Mouse (Mus musculus): ENCODE data around the gene H2-M3.

DNA sequence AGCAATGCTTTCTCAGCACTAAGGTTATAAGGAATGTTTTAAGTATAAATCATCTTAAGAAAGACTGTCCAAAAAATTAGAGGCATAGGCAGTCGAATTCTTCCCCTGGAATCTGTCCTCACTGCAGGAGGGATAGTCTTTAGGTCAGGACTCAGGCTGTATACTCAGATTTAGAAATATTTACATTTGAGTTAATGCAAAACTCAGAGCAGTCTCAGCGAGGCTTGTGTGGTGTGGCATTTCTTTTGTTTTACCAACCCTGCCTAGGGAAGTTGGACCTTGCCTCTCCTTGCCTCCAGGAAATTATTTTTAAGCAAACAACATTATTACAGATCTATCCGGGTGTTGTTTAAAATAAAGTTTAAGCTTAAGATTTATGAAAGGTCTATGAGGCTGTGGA, 27.8 kb upstream of the H2-M3 start:
- TF ChIP-seq CTCF (conservative IDR thresholded peaks at IDR 0.05; ENCODE audit: low read length) (no peak), NANOG (IDR thresholded peaks at IDR 0.05; ENCODE audit: borderline replicate concordance, low read length) (no peak), POU5F1 (IDR thresholded peaks at IDR 0.05; ENCODE audit: borderline replicate concordance, low read length) (no peak)

All from E14TG2a.4 (cell line).